Mouse (Mus musculus): Measurements from ENCODE around the gene BC049762. TPM values are rescaled to one million over a fixed set of nuclear protein-coding genes. Genes with fewer than 3 reads are reported as not detected.

BC049762 gene
- total and polyA plus RNA-seq, 2 experiments from 2014 or later = 0.39 TPM; not detected in 1

DNA sequence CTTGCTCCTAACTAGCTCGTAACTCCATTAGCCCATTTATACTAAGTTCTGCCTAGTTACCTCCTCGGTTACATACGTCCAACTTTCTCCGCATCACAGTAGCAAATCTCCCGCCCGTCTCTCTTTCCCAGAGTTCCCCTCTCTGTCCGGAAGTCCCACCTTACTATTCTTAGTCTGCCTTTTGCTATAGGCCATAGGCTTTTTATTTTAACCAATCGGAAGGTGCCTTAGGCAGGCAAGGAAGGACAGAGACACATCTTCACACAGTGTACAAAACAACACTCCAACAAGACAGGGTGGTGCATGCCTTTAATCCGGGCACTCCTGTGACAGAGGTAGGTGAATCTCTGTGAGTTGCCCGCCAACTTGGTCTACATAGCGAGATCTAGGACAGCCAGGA, 42.5 kb downstream of the BC049762 start, which contains the start of gene Gm12569:
Gene Gm12569 (plus strand): TSS at position 166 of the 400 bp plus-strand sequence.
- Histone ChIP-seq H3K4me3 (ENCODE audit: low read length) (no peak within 1 kb of the TSS), H3K27ac (no peak within 1 kb of the TSS), H3K27me3 (ENCODE audit: insufficient read depth, low read length) (no peaks in the 10 kb centered on the region), H3K36me3 (ENCODE audit: insufficient read depth, low read length) (no peaks in the 10 kb centered on the region), H3K9me3 (ENCODE audit: low read length) (no peaks in the 10 kb centered on the region), H3K4me2 (ENCODE audit: low read depth, low read length) (no peak within 1 kb of the TSS), H3K4me1 (ENCODE audit: insufficient read depth, low read length) (no peaks in the 10 kb centered on the region), H3K9ac (replicated peaks; ENCODE audit: low read length) (no peak within 1 kb of the TSS)
- ATAC-seq (no peak), DNase-seq (ENCODE audit: low spot score) (no peak)
- no peak for TF ChIP-seq CTCF (IDR thresholded peaks at IDR 0.05; ENCODE audit: low read depth)
- 96% methylated on average over 11 of the region's 11 CpGs for WGBS

DNA sequence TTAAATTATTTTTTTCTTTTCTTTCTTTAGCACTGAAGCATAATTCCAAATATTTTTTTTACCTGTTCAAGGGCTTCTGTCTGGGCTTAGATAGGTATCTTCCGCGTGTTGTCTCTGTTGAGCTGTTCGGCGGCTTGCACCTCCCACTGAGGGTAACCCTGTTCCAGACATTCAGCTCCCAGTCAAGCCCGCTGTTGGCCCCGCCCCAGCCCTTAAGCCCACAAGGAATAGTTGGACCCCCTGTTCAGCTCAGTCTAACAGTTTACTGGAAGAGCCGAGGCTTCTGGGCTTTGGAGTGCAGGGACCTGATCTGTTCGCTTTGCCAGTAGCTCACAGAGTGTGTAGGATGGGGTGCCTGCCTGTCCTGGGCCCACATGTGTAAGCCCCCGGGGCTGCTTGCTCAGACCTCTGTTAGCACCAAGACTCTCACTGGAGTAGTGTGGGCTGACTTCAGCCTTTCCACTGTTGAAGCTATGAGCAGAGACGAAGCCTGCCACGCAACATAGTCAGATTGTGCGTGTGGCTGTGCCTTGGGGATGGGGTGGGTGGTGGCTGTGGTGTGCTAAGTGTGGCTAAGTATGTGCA, 43.4 kb downstream of the BC049762 start:
- 82% methylated on average over 12 of the region's 12 CpGs for WGBS
- H3K4me1 ChIP-seq (ENCODE audit: insufficient read depth, low read length) = no peaks in the 10 kb centered on the region
- ATAC-seq = no peak

DNA sequence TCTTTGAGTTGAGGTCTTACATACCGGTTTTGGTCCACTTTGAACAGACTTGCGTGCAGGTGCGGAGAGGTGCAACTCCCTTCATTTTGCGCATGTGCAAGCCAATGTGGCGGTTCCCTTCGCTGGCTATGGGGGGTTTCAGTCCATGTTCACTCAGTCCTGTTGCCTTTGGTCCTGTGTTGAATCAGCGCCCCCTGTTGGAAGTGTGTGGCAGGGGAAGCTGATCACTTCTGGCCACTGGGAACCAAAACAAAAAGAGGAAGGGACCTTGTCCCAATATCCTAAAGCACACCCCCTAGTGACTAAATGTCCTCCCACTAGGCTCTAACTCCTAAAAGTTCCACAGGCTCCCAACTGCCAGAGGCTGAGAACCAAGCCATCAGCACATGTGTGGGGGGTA, 48.8 kb downstream of the BC049762 start:
- Histone ChIP-seq H3K27me3 (ENCODE audit: insufficient read depth, low read length) (no peaks in the 10 kb centered on the region), H3K36me3 (ENCODE audit: insufficient read depth, low read length) (no peaks in the 10 kb centered on the region), H3K9me3 (ENCODE audit: low read length) (no peaks in the 10 kb centered on the region), H3K4me2 (ENCODE audit: low read depth, low read length) (no peak overlapping the region), H3K4me3 (ENCODE audit: low read length) (no peak overlapping the region), H3K4me1 (ENCODE audit: insufficient read depth, low read length) (no peaks in the 10 kb centered on the region), H3K27ac (no peak overlapping the region), H3K9ac (replicated peaks; ENCODE audit: low read length) (no peak overlapping the region)
- WGBS = 85% methylated on average over 7 of the region's 7 CpGs
- TF ChIP-seq CTCF (IDR thresholded peaks at IDR 0.05; ENCODE audit: low read depth) = no peak
- DNase-seq (ENCODE audit: low spot score) (no peak), ATAC-seq (no peak)

More for the DNA sequence above, 43.4 kb downstream of the BC049762 start:
- Histone ChIP-seq H3K9ac (replicated peaks; ENCODE audit: low read length) (no peak overlapping the region), H3K4me3 (ENCODE audit: low read length) (no peak overlapping the region), H3K36me3 (ENCODE audit: insufficient read depth, low read length) (no peaks in the 10 kb centered on the region), H3K27me3 (ENCODE audit: insufficient read depth, low read length) (no peaks in the 10 kb centered on the region), H3K27ac (no peak overlapping the region), H3K9me3 (ENCODE audit: low read length) (no peaks in the 10 kb centered on the region), H3K4me2 (ENCODE audit: low read depth, low read length) (no peak overlapping the region)
- no peak for TF ChIP-seq CTCF (IDR thresholded peaks at IDR 0.05; ENCODE audit: low read depth)
- DNase-seq (ENCODE audit: low spot score) = no peak

DNA sequence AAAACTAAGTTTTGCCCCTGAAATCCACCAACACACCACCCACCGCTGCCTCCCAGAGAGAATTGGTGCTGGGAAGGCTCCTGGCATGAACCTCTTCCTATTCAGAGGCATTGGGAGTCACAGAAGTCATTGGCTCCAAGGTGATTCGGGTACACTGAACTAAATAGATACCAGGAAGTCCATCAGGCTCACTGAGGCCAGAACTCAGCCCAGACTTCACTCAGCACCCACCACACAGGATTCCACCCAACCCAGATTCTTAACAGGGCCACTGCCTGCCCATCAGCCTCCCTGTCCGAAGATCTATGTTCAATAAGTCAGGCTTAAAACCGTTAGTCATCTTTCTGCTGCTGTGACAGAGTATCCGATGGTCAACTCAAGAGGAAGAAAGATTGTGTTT, 51.4 kb downstream of the BC049762 start:
- ATAC-seq (no peak), DNase-seq (ENCODE audit: low spot score) (no peak)
- no peak overlapping the region for H3K4me3 ChIP-seq (ENCODE audit: low read length)
- no peak overlapping the region for H3K9ac ChIP-seq (replicated peaks; ENCODE audit: low read length)
- H3K4me2 ChIP-seq (ENCODE audit: low read depth, low read length) = no peak overlapping the region
- no peaks in the 10 kb centered on the region for H3K36me3 ChIP-seq (ENCODE audit: insufficient read depth, low read length)
- H3K9me3 ChIP-seq (ENCODE audit: low read length) = no peaks in the 10 kb centered on the region
- WGBS = 89% methylated on average over 5 of the region's 5 CpGs
- H3K4me1 ChIP-seq (ENCODE audit: insufficient read depth, low read length) = no peaks in the 10 kb centered on the region
- H3K27ac ChIP-seq = no peak overlapping the region
- H3K27me3 ChIP-seq (ENCODE audit: insufficient read depth, low read length) = no peaks in the 10 kb centered on the region
- TF ChIP-seq CTCF (IDR thresholded peaks at IDR 0.05; ENCODE audit: low read depth) = no peak

DNA sequence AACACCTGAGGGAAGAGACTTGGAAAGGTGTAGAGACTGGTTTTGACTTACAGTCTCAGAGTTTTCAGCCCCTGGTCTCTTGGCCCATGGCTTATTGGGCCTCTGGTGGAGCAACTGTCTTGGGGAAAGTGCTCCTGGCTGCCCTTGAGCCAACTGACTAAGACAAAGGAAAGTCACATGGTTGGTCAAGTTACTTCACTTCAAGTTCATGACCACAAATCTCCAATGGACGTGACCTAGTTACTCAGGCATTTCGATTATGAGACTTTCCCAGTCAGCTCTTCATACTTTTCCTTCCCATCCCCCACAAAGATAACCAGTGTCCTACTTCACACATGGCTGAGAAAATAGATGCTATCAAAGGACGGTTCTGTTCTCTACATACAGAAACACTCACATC, 55.1 kb downstream of the BC049762 start:
- Histone ChIP-seq H3K36me3 (ENCODE audit: insufficient read depth, low read length) (no peaks in the 10 kb centered on the region), H3K27ac (no peak overlapping the region), H3K4me1 (ENCODE audit: insufficient read depth, low read length) (no peaks in the 10 kb centered on the region), H3K4me3 (ENCODE audit: low read length) (no peak overlapping the region), H3K4me2 (ENCODE audit: low read depth, low read length) (no peak overlapping the region), H3K27me3 (ENCODE audit: insufficient read depth, low read length) (no peaks in the 10 kb centered on the region), H3K9ac (replicated peaks; ENCODE audit: low read length) (no peak overlapping the region), H3K9me3 (ENCODE audit: low read length) (no peaks in the 10 kb centered on the region)
- DNase-seq (ENCODE audit: low spot score) = no peak
- 82% methylated on average over 3 of the region's 3 CpGs for WGBS
- ATAC-seq = no peak
- TF ChIP-seq CTCF (IDR thresholded peaks at IDR 0.05; ENCODE audit: low read depth) = no peak

Other genes starting within 250 kb of the BC049762 start
- not detected in 2 replicates for gene Olfr54, start 248.8 kb downstream of the BC049762 start, total RNA-seq (2014; rRNA removed)
- not detected in 2 replicates for gene Olfr54, start 248.8 kb downstream of the BC049762 start, polyA plus RNA-seq (2015; fragmentation: Nextera tagmentation; extraction: Ambion mirVana)
- not detected in 2 replicates for gene Olfr1375, start 214.9 kb downstream of the BC049762 start, total RNA-seq (2014; rRNA removed)
- not detected in 2 replicates for gene Olfr1375, start 214.9 kb downstream of the BC049762 start, polyA plus RNA-seq (2015; fragmentation: Nextera tagmentation; extraction: Ambion mirVana)
- 5.4 and 6.2 TPM in 2 replicates for gene Zfp354a, start 203.8 kb downstream of the BC049762 start, total RNA-seq (2014; rRNA removed)
- 7.5 and 9.5 TPM in 2 replicates for gene Zfp354a, start 203.8 kb downstream of the BC049762 start, polyA plus RNA-seq (2015; fragmentation: Nextera tagmentation; extraction: Ambion mirVana)
- not detected in 2 replicates for gene Gm12569, start 42.6 kb downstream of the BC049762 start, total RNA-seq (2014; rRNA removed)
- gene Gm12569, start 42.6 kb downstream of the BC049762 start, polyA plus RNA-seq (2015; fragmentation: Nextera tagmentation; extraction: Ambion mirVana) = not detected in 2 replicates
- gene Clk4, start 1.3 kb downstream of the BC049762 start, total RNA-seq (2014; rRNA removed) = 57.6 and 58.3 TPM in 2 replicates
- 92.5 and 93.3 TPM in 2 replicates for gene Clk4, start 1.3 kb downstream of the BC049762 start, polyA plus RNA-seq (2015; fragmentation: Nextera tagmentation; extraction: Ambion mirVana)
- 17.7 and 20.7 TPM in 2 replicates for gene Col23a1, start 26.9 kb upstream of the BC049762 start, total RNA-seq (2014; rRNA removed)
- 8.2 and 9.5 TPM in 2 replicates for gene Col23a1, start 26.9 kb upstream of the BC049762 start, polyA plus RNA-seq (2015; fragmentation: Nextera tagmentation; extraction: Ambion mirVana)

All from hindbrain, postnatal 0 days (tissue).